Mouse (Mus musculus) kidney, adult 2 months (tissue): Measurements from ENCODE around the gene Tuft1. TPM values are rescaled to one million over a fixed set of nuclear protein-coding genes. Genes with fewer than 3 reads are reported as not detected.

Experiments used
- DNase-seq: peaks from one replicate; pipeline ENCODE4 v3.0.0; 2021
- H3K27ac ChIP-seq: fragments of 200-500 bp; 2 replicates; pipeline ENCODE4 v1.5.1; 2012; ENCODE audit warnings: low read depth, low read length, control low read depth, inconsistent platforms; ENCODE audit not compliant: insufficient read depth
- H3K27me3 ChIP-seq: fragments of 200-500 bp; replicated peaks from 2 replicates; pipeline ENCODE4 v1.6.1; 2012; ENCODE audit warnings: mild to moderate bottlenecking, moderate library complexity, low read length, inconsistent platforms; ENCODE audit not compliant: control insufficient read depth, insufficient read depth
- H3K36me3 ChIP-seq: fragments of 200-500 bp; 2 replicates; pipeline ENCODE4 v1.6.1; 2012; ENCODE audit warnings: mild to moderate bottlenecking, moderate library complexity, low read length, inconsistent platforms; ENCODE audit not compliant: control insufficient read depth, insufficient read depth
- H3K4me1 ChIP-seq: fragments of 200-500 bp; 2 replicates; pipeline ENCODE4 v1.6.1; 2011; ENCODE audit warnings: low read length; ENCODE audit not compliant: control insufficient read depth, insufficient read depth
- H3K4me3 ChIP-seq: fragments of 200-500 bp; 2 replicates; pipeline ENCODE4 v1.5.1; 2011; ENCODE audit warnings: mild to moderate bottlenecking, low read depth, low read length, control low read depth; ENCODE audit not compliant: insufficient read depth
- CTCF ChIP-seq: fragments of 200-500 bp; conservative IDR thresholded peaks from 2 replicates; pipeline ENCODE4 v1.5.1; 2011; ENCODE audit warnings: low read depth, mild to moderate bottlenecking, control low read depth, low read length, moderate library complexity, mixed read lengths; ENCODE audit not compliant: insufficient read depth, insufficient read length
- POLR2A ChIP-seq: fragments of 200-500 bp; IDR thresholded peaks from one replicate; pipeline ENCODE4 v1.6.1; 2011; ENCODE audit warnings: low read depth, low read length, control low read depth
- WGBS: fragments of 180-500 bp; shearing (Covaris S2); methylation state at CpG from one replicate; pipeline ENCODE4 v1.1.7; 2018; 5-methylcytosine and 5-hydroxymethylcytosine counted together
- polyA plus RNA-seq: library from polyadenylated mRNA; depleted of rRNA; stranded (reverse); fragments of >200 nt; gene quantifications from 2 replicates; pipeline ENCODE4 v1.2.3, GENCODE M21; 2012; rRNA removed

Gene Tuft1
- polyA plus RNA-seq, 1 experiment, result 15.3 TPM

GRCm38 (mm10) chr3:94563163-94563562, 95.5 kb downstream of the Tuft1 start:
- peaks cover 2% of the 10 kb centered on the region; the same call in 1 of the 2 replicates for H3K36me3 ChIP-seq
- TF ChIP-seq POLR2A (no peak), CTCF (no peak)
- no peak for DNase-seq
- no peak overlapping the region for H3K4me3 ChIP-seq
- no peak overlapping the region for H3K27ac ChIP-seq
- peaks cover 5% of the 10 kb centered on the region; the same call in 1 of the 2 replicates for H3K4me1 ChIP-seq
- 84% methylated on average over 3 of the region's 3 CpGs for WGBS
- no peaks in the 10 kb centered on the region for H3K27me3 ChIP-seq

Other genes with a start within 250 kb of the Tuft1 start
- gene Tdrkh, start 245.6 kb downstream of the Tuft1 start, polyA plus RNA-seq, result 0.75 and 0.90 TPM in 2 replicates
- gene Mrpl9, start 215.6 kb downstream of the Tuft1 start, polyA plus RNA-seq, result 39.2 and 47.8 TPM in 2 replicates
- 0.25 and 1.0 TPM in 2 replicates for gene Oaz3, start 215.0 kb downstream of the Tuft1 start, polyA plus RNA-seq
- gene Celf3, start 180.6 kb downstream of the Tuft1 start, polyA plus RNA-seq, result 1.6 and 2.2 TPM in 2 replicates
- 0.39 and 0.47 TPM in 2 replicates for gene Riiad1, start 178.5 kb downstream of the Tuft1 start, polyA plus RNA-seq
- 14.3 and 16.4 TPM in 2 replicates for gene Snx27, start 76.2 kb downstream of the Tuft1 start, polyA plus RNA-seq
- gene Gm10972, start 15.8 kb downstream of the Tuft1 start, polyA plus RNA-seq, result not detected in 2 replicates
- 22.6 and 26.7 TPM in 2 replicates for gene Selenbp2, start 34.7 kb upstream of the Tuft1 start, polyA plus RNA-seq
- gene Cgn, start 127.6 kb upstream of the Tuft1 start, polyA plus RNA-seq, result 6.0 and 6.8 TPM in 2 replicates
- 19.7 and 21.0 TPM in 2 replicates for gene Pogz, start 178.7 kb upstream of the Tuft1 start, polyA plus RNA-seq
- 235 and 307 TPM in 2 replicates for gene Psmb4, start 228.1 kb upstream of the Tuft1 start, polyA plus RNA-seq